Mouse (Mus musculus) T-cell, adult 2 months (primary cell): ENCODE measurements around the gene Suv39h2.

Experiments
- DNase-seq: peaks from one replicate; pipeline ENCODE4 v3.0.0; 2022; ENCODE audit warnings: low spot score

Gene Suv39h2

GRCm38 (mm10) chr2:3422548-3422947 lies 52.3 kb downstream of the Suv39h2 start, which contains the start of gene Meig1:
Gene Meig1, minus strand, starts transcription at chr2:3422648.
- no peak for DNase-seq

- DNase-seq = no peak
Measured at GRCm38 (mm10) chr2:3420157-3420556, 54.7 kb downstream of the Suv39h2 start.

- peak; percentile 95 for DNase-seq
Measured at GRCm38 (mm10) chr2:3418883-3419431, 55.9 kb downstream of the Suv39h2 start.

DNA sequence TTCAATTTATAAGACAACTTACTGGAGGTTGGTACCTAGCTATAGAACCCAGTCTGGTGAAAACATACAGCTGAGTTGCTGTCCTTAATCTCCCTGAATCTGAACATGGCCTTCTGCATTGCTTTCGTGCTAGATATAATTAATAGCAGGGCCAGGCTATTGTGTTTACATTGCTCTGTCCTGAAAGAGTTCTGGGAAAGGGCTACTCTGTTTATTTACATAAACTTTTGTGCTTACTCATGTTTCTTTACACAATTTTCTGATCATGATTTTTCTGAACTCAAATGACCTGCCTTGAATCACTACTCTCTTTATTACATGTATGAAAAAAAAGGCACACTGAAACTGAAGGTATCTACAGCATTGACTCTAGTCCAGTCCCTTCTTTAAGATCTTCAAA lies 59.2 kb downstream of the Suv39h2 start:
- no peak for DNase-seq

GRCm38 (mm10) chr2:3414241-3414640 lies 60.6 kb downstream of the Suv39h2 start:
- peak; percentile 40 for DNase-seq

DNA sequence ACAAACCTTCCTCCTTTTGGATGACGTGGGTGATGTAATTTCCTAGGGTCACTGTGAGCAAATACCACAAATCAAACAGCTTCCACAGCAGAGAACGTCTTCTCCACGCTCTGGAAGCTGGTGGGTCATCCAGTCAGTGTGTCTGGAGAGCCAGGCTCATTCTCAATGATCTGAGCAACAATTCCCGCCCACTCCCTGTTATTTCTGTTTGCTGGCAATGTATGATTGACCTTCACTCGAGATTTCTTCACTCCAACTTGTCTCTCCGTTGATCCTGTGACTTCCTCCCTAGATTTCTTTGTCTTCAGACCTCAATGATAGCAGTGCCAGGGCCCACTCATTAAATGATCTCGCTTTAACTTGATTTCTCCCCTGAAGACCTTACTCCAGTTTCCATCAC lies 67.1 kb downstream of the Suv39h2 start:
- no peak for DNase-seq

GRCm38 (mm10) chr2:3405981-3406380 lies 68.8 kb downstream of the Suv39h2 start:
- DNase-seq = no peak
